Mouse (Mus musculus): Measurements from ENCODE around the gene Pde4c. TPM values are rescaled to one million over a fixed set of nuclear protein-coding genes. Genes with fewer than 3 reads are reported as not detected.

Pde4c gene
- 0.26 and 0.72 TPM in 2 replicates for total RNA-seq (2014; rRNA removed)
- polyA plus RNA-seq (2015; fragmentation: Nextera tagmentation; extraction: Ambion mirVana): 0.20 and 0.31 TPM in 2 replicates

DNA sequence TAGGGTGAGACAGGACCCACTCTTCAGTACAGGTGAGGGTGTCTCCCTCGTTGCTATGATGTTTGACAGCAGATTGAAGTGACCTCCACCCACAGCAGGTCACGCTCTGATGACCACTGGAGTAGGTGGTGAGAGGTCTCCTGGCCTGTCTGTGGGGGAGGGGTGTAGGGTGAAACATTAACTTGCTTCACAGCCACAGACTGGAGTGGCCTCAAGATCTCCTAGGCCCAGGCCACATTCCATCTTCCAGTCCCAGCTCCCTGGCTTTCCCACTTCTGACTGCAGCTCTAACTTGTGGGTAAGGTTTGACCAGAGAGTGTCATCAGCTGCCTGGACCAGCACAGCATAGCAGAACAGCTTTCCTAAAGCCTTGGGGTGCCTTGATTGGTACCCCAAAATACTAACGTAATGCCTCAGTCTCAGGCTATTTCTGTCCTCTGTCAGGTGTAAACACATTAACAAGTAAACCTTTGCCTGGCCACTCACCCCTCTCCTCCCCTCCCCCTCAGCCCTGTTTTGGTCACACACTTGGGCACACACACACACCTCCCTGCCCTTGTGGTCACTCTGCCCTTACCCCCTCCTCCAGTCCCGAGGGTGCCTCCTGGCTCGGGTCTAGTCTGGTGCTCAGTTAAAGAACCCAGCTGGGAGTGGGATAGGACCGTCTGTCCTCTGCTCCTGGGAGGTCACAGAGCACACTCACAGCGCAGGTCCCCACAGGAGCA, at the start of gene Pde4c:
TSS of gene Pde4c (plus strand) at position 235 of the 725 bp plus-strand sequence.
- WGBS: 61% methylated on average over 7 of the region's 7 CpGs
- TF ChIP-seq CTCF (IDR thresholded peaks at IDR 0.05; ENCODE audit: low read depth): no peak
- DNase-seq (ENCODE audit: low spot score) (no peak), ATAC-seq (no peak)
- Histone ChIP-seq H3K27me3 (ENCODE audit: insufficient read depth, low read length) (no peaks in the 10 kb centered on the region; the same call in 1 of the 2 replicates), H3K36me3 (ENCODE audit: insufficient read depth, low read length) (no peaks in the 10 kb centered on the region), H3K9me3 (ENCODE audit: low read length) (no peaks in the 10 kb centered on the region), H3K4me2 (ENCODE audit: low read depth, low read length) (no peak within 1 kb of the TSS), H3K27ac (no peak within 1 kb of the TSS), H3K4me1 (ENCODE audit: insufficient read depth, low read length) (no peaks in the 10 kb centered on the region), H3K4me3 (ENCODE audit: low read length) (no peak within 1 kb of the TSS), H3K9ac (replicated peaks; ENCODE audit: low read length) (no peak within 1 kb of the TSS)

DNA sequence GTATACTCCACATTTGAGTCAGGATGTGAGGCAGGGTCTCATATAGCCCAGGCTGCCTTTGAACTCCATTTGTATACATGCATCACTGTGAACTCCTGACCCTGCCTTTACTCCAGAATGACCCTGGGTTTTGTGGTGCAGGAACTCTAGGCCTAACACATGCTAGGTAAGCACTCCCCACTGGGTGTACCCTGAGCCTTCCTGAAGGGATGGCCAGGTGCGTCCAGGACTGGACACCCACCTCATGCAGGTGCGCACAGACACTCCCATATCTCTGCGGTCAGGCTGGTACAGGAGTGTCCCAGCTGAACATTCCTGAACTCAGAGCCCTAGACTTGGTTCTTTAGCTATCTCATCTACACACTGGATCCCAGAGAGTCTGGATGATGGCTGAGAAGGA, 49.4 kb upstream of the Pde4c start:
- H3K4me1 ChIP-seq (ENCODE audit: insufficient read depth, low read length): peaks cover 7% of the 10 kb centered on the region
- H3K36me3 ChIP-seq (ENCODE audit: insufficient read depth, low read length): 0 out of 2 replicates have a peak, but pooled peaks cover 12% of the 10 kb centered on the region
- H3K9me3 ChIP-seq (ENCODE audit: low read length): no peaks in the 10 kb centered on the region
- no peaks in the 10 kb centered on the region for H3K27me3 ChIP-seq (ENCODE audit: insufficient read depth, low read length)
- no peak for TF ChIP-seq CTCF (IDR thresholded peaks at IDR 0.05; ENCODE audit: low read depth)
- H3K27ac ChIP-seq: peak overlapping the region; percentile 99
- peak overlapping the region; percentile 72 for H3K4me2 ChIP-seq (ENCODE audit: low read depth, low read length)
- WGBS: 96% methylated on average over 3 of the region's 3 CpGs
- DNase-seq (ENCODE audit: low spot score): no peak
- H3K9ac ChIP-seq (replicated peaks; ENCODE audit: low read length): peak overlapping the region; percentile 64
- peak overlapping the region; percentile 67 for H3K4me3 ChIP-seq (ENCODE audit: low read length)
- ATAC-seq: no peak

GRCm38 (mm10) chr8:70674716-70675115, 48.8 kb upstream of the Pde4c start:
- no peak overlapping the region for H3K27ac ChIP-seq

DNA sequence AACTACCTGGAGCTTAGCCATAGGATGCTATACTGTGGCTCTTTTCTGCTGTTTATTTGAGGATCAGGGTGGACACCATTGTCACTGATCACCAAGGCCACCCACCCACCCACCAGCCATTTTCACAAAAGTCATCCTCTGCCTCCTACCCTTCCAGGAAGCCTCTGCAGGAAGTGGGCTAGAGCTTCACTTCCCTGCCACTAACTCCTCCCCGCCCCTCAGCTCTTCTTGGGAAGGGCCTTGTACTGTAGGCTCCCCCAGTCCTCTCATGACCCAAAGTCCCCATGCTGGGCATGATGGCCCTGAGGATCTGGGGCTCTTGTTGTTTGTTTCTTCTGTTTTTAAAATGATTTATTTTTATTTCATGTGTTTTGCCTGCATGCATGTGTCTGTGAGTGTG, 48.2 kb upstream of the Pde4c start:
- ATAC-seq (no peak), DNase-seq (ENCODE audit: low spot score) (no peak)
- Histone ChIP-seq H3K9ac (replicated peaks; ENCODE audit: low read length) (no peak overlapping the region), H3K27ac (no peak overlapping the region), H3K27me3 (ENCODE audit: insufficient read depth, low read length) (no peaks in the 10 kb centered on the region), H3K4me3 (ENCODE audit: low read length) (no peak overlapping the region), H3K9me3 (ENCODE audit: low read length) (no peaks in the 10 kb centered on the region), H3K4me1 (ENCODE audit: insufficient read depth, low read length) (peaks cover 7% of the 10 kb centered on the region), H3K4me2 (ENCODE audit: low read depth, low read length) (no peak overlapping the region), H3K36me3 (ENCODE audit: insufficient read depth, low read length) (0 out of 2 replicates have a peak, but pooled peaks cover 18% of the 10 kb centered on the region)
- 93% methylated on average over 1 of the region's 1 CpGs for WGBS
- no peak for TF ChIP-seq CTCF (IDR thresholded peaks at IDR 0.05; ENCODE audit: low read depth)

More at GRCm38 (mm10) chr8:70674716-70675115, 48.8 kb upstream of the Pde4c start:
- Histone ChIP-seq H3K4me2 (ENCODE audit: low read depth, low read length) (peak overlapping the region; percentile 72; the same call in 1 of the 2 replicates), H3K4me1 (ENCODE audit: insufficient read depth, low read length) (peaks cover 7% of the 10 kb centered on the region), H3K4me3 (ENCODE audit: low read length) (no peak overlapping the region), H3K9ac (replicated peaks; ENCODE audit: low read length) (no peak overlapping the region), H3K9me3 (ENCODE audit: low read length) (no peaks in the 10 kb centered on the region), H3K36me3 (ENCODE audit: insufficient read depth, low read length) (0 out of 2 replicates have a peak, but pooled peaks cover 18% of the 10 kb centered on the region), H3K27me3 (ENCODE audit: insufficient read depth, low read length) (no peaks in the 10 kb centered on the region)
- no peak for DNase-seq (ENCODE audit: low spot score)
- ATAC-seq: no peak
- no peak for TF ChIP-seq CTCF (IDR thresholded peaks at IDR 0.05; ENCODE audit: low read depth)
- 93% methylated on average over 4 of the region's 4 CpGs for WGBS

- Histone ChIP-seq H3K9me3 (ENCODE audit: low read length) (no peaks in the 10 kb centered on the region), H3K27me3 (ENCODE audit: insufficient read depth, low read length) (no peaks in the 10 kb centered on the region), H3K27ac (no peak overlapping the region), H3K4me3 (ENCODE audit: low read length) (no peak overlapping the region), H3K4me2 (ENCODE audit: low read depth, low read length) (no peak overlapping the region), H3K36me3 (ENCODE audit: insufficient read depth, low read length) (0 out of 2 replicates have a peak, but pooled peaks cover 18% of the 10 kb centered on the region), H3K4me1 (ENCODE audit: insufficient read depth, low read length) (peaks cover 7% of the 10 kb centered on the region), H3K9ac (replicated peaks; ENCODE audit: low read length) (no peak overlapping the region)
- ATAC-seq (no peak), DNase-seq (ENCODE audit: low spot score) (no peak)
- 88% methylated on average over 15 of the region's 15 CpGs for WGBS
- no peak for TF ChIP-seq CTCF (IDR thresholded peaks at IDR 0.05; ENCODE audit: low read depth)
Measured at GRCm38 (mm10) chr8:70677451-70678080, 46.0 kb upstream of the Pde4c start.

DNA sequence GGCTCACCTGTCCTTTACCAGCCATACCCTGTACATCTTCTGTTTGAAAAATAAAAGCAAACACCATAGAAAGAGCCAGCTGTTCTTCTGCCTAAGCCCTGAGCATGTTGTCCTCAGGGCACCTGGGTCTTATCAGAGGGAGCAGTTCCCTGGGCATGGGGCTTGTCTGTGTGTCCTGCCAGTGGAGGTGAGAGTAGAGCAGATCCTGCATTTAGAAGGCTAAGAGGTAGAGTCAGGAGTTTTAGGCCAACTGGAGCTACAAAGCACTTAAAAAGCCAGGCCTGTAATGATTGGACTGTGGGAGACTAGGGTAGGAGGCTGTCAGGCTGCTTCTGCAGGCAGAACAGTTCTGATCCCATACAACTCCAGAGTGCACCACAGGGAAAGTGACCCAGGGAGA, 44.8 kb upstream of the Pde4c start:
- Histone ChIP-seq H3K4me2 (ENCODE audit: low read depth, low read length) (no peak overlapping the region), H3K9ac (replicated peaks; ENCODE audit: low read length) (no peak overlapping the region), H3K27me3 (ENCODE audit: insufficient read depth, low read length) (no peaks in the 10 kb centered on the region), H3K4me3 (ENCODE audit: low read length) (no peak overlapping the region), H3K9me3 (ENCODE audit: low read length) (no peaks in the 10 kb centered on the region), H3K4me1 (ENCODE audit: insufficient read depth, low read length) (peaks cover 7% of the 10 kb centered on the region), H3K36me3 (ENCODE audit: insufficient read depth, low read length) (0 out of 2 replicates have a peak, but pooled peaks cover 18% of the 10 kb centered on the region), H3K27ac (no peak overlapping the region)
- DNase-seq (ENCODE audit: low spot score): no peak
- no peak for TF ChIP-seq CTCF (IDR thresholded peaks at IDR 0.05; ENCODE audit: low read depth)
- no peak for ATAC-seq
